Mouse (Mus musculus) right cerebral cortex, postnatal 4 days (tissue): ENCODE measurements around the gene Vav1.

Experiments
- DNase-seq: peaks from one replicate; pipeline ENCODE4 v3.0.0-alpha.2; 2022

Vav1 gene

DNA sequence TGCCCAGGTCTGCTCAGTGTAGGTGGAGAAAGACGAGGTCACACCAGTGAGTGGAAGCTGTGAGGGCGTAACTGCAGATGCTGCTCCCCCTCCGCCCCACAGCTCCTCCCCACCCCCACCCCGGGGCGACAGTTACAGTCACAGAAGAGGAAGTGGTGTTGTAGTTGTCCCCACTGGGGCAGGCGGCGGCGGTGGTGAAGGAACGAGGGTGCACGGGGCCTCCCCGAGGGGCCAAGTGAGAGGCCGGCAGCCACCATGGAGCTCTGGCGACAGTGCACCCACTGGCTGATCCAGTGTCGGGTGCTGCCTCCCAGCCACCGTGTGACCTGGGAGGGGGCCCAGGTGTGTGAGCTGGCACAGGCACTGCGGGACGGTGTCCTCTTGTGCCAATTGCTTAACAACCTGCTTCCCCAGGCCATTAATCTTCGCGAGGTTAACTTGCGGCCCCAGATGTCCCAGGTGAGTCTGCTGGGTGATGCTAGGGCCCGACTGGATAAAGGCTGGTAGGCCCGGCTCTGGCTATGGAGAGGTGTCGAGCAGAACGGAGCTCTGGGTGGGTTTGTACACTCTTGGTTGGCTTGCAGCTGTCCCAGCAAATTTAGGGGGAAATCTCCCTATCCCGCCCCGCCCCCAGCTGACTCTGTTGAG is at the start of gene Vav1:
Gene Vav1 (plus strand): TSS at position 158 of the 648 bp plus-strand sequence.
- DNase-seq: no peak

DNA sequence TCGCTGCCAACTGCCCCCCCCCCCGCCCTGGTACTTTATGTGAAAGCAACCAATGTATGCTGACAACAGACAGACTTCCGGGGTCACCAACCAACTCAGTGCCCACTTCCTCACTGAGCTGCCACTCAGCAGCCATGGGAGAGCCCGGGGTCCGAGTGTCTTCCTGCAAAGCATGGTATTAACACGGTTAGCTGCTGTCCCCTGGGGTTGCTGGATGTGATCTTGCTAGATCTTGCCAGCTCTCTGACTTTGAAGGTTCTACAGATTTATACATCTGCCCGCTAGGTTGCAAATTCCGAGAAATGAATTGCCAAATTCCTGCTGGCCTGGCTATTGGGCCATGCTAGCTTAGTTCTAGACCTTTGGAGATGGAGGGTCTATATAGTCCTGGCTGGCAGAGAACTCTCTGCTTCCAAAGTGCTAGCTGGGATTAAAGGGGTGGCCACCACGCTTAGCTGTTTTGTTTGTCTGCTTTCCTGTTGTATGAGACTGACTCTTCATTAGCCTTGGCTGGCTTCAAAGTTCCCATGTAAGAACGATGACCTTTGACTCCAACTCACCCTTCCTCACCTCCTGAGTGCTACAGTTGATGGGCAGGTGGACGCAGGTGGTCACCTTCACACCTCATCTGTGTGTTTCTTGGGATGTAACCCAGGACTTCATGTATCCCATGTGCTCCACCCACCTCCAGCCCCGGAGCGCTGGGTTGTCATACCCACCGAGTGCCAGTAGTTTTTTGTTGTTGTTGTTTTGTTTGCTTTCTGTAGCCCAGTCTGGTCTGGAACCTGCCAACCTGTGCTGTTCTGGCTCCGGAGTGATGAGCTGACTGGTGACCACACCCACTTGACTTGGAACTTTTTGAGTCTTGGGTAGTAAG is 48.8 kb upstream of the Vav1 start:
- no peak for DNase-seq

DNA sequence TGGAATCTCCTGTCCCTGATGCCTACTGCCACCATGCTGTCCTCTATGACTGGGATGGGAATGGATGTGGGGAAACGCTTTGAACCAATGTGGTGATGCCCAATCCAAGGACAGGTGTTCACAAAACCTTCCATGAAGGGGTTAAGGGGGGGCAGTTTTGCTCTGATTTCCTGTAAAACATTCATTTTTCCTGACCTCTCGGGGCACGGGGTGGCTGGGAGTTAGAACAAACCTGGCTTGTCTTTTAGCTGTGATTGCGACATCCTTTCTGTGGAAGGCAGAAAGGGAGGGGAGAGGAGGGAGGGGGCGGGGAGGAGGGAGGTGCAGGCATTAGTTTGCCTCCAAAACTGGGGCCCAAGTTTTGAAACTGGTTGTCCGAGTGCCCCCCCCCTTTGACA is 48.2 kb upstream of the Vav1 start:
- DNase-seq: no peak

DNA sequence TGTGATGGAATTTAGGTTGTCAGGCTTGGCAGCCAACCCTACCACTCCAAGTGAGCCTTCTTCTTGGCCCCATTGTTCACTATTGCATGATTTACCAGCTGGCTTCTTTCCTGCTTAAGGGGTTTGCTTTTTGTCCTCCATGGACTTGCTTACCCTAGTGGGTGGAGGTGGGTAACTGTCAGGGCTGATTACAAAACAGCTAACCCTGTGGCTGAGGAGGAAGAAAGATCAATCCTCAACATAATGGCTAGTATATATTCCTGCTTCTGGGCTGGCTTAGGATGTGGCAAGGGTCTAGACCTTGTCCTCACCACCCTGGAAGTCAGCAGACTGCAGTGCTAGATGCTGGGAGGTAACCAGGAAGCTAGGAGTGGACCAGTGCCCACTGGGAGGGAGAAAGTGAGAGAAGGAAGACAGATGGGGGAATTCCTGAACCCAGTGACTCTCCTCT is 47.6 kb upstream of the Vav1 start:
- DNase-seq: no peak

DNA sequence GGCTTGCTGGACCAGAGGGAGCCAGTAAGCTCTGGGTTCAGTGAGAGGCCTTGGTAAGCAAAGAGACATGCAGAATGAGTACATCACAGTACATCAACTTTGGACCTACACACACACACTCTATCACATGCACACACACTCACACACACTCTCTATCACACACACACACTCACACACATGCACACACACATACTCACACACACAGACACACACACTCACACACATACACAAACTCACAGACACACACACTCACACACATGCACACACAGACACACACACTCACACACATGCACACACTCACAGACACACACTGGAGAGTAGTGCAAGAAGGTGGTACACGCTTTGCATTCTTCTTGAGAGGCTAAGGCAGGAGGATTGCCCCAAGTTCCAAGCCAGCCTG is 46.7 kb upstream of the Vav1 start:
- no peak for DNase-seq

DNA sequence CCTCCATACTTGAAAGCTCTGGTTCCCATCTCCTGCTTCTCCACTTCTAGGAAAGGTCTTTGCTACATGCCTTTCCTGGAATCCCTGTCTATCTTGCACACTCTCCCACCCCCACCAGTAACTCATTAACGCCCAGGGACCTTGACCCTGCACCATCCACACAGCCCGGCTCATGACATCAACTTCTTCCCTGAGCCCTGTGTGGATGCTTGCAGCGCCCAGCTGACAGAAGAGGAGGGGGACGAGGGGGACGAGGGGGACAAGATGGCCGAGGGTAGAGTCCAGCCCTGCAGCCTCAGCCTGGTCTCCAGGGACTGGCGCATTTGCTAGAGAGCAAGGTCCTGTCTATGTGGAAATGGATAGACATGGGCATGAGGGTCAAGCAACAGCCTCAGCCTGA is 45.9 kb upstream of the Vav1 start:
- DNase-seq: no peak

DNA sequence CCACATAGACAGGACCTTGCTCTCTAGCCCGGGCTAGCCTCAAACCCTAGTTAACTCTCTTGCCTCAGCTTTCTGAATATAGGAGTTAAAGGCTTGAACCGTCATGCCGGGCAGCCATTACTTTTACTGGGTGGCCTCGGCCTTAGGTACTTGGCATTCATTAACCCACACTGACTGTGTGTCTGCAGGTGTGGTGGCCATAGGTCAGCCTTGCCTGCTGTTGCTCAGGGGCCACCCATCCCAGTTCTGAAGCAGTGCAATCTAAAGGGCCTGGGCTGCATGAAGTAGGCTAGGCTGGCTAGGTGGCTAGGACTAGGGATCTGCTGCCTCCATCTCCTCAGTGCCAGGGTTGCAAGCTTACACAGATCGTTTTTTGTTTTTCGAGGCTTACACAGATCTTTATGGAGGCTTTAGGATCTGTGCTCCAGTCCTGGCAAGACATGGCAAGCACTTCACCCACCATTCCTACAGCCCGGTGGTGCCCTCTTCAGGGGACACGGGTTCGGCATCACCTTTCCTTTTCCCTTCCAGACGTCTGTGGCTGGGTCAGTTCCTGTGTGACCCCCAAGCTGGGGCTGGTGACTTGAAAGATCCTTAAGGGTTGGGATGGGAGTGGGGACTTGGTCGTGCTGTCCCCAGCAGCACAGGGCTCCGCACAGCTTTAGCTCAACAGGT is 44.5 kb upstream of the Vav1 start:
- no peak for DNase-seq

DNA sequence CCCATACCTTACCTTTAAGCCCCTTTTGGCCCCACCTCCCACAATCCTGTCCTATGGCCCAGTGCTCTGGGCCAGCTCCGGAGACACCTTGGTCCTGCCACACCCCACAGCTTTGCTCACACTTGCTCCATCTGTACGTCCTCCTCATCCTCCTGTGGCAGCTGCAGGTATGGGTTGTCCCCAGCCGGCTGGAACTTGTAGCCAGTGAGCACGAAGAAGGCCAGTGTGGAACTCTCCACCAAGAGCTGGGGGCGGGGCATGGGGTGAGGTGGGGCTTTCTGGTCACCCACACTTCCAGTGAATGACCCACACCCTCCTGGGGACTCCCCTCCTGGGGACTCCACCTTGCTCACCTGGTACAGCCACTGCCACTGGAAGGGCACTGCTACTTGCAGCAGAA is 43.1 kb upstream of the Vav1 start:
- DNase-seq: no peak

DNA sequence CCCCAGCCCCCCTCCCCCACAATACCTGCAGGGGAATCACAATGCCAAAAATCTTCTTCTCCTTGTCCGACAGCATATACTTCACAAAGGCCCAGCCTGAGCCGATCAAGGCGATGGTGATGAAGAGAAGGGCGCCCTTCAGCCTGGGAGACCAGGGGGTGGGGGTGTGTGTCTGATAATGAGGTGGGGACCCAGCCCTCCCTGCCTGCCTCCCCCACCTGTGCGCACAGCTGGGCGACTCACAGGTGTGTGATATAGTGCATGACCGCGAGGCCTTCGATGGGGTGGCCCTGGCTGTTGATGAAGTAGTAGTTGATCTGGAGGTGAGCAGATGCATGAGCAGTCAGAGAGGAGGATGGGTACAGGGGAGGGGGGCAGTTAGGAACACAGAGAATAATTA is 41.7 kb upstream of the Vav1 start:
- DNase-seq: no peak

DNA sequence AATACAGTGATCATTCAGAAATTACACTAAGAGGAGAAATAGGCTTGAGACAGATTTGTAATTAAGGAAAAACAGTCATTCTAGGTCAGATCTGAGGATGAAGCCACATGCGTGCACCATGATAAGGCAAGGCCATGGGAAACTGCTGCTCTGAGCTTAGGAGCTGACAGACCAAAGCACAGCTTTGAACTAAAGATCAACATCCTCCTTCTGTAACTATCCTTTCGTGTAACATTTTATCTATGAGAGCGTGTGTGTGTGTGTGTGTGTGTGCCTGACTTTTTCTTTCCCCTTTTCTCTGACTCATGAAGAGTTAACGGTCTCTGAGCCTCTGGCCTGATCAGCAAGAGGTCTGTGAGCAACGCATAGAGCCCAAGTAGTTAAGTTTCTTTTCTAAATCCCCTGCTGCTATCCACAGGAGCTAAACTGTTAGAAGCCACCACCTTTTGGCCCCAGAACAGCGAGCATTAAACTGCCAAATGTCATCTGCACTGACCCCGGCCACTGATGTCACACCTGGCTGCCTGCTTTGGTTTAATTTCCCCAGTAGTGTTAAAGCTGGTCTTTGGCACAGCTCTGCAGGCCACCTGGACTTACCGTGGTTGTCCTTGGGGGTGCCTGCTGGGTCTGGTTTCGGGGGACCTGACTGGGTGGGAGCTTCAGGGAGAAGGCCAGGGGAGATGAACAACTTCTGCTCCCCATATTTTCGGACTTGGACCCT is 35.1 kb upstream of the Vav1 start:
- DNase-seq: no peak

DNA sequence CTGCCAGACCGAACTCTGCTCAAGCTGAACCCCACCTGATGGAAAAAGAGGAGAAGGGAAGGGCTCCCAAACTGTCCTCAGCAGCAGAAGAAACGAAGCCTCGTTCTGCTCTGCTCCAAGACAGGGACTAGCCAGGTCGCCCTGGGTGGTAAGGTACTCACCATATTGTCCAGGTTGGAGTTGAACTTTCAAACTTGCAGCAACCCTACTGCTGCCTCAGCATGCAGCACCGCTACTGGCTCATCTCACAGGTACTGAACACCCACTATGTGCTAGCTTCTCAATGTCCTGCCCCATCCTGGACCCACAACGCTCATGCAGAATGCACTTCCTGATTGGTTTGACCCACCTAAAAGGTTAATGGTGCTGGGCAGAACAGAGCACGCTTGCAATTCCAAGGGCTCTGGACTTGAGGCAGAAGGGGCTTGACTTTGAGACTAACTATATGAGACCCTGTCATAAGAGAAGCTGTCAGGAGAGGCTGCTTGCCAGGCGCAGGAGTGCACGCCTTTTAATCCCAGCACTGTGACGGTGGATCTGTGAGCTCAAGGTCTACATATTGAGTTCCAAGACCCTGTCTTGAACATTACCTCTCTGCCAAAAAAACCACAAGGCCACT is 33.5 kb upstream of the Vav1 start:
- DNase-seq: no peak

DNA sequence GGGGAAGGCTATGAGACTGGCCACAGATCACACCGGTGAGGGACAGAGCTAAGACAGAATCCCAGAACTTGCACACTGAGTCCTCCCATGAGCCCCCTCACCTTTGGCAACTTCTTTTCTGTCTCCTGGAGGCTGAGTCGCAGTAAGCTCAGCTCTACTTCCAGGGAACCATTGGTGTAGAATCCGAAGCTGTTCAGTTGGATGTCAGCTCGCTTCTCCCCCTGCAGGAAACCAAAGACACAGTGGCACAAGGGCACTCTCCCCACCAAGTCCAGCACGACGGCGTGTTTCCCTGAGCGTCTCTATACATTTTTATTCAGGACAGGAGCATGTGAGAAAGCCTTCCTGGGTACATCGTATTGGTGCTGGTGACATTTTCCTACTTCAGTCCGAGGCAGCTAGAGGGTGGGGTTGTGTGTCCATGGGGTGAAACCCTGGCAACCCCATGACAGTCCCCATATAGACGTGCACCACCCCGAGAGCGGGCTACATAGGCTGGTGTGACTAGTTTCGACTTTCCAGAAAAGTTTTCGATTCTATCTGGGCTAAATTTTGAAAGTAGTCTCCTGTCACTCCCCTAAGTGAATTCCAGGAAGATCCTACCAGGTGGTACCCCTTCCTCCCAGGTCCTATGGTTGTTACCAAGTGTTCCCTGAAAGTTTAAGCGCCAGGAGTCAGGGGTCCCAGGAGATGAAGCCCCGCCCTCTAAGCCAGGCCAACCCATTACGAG is 32.1 kb upstream of the Vav1 start:
- DNase-seq: no peak

DNA sequence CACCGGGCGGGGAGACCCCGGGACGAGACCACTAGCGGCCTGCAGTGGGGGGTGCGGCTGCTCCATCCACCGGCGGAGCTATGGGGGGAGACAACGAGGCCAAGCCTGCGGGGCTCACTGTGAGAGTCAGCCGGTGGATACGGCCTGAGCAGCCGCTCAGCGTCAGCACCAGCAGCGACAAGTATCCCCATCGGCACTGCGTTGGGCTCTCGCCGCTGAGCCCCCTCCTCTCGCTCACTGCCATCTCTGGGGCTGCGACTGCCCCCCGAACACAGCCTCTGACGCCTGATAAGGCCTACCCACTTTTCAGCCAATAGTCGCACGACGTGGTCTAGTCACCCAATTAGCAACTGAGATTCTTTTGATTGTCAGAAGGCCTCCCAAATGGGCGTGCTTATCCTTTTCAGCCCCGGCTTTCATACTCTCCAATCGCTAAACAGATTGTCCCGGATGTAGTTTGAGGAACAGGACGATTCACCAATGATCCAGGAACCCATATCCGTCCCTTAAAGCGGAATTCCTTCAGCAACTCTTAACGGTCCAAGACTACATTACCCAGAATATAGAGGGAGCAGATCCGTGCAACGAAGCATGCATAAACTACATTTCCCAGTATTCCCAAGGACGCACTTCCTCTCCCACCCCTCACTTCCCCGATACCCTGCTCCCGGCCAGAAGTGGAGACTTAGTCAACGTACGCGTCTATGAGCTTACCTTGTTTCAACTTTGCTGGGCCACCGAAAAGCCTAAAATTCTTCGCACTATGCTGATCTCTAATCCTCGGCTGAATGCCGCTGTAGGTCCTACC is 31.3 kb upstream of the Vav1 start:
- DNase-seq: peak; percentile 82

DNA sequence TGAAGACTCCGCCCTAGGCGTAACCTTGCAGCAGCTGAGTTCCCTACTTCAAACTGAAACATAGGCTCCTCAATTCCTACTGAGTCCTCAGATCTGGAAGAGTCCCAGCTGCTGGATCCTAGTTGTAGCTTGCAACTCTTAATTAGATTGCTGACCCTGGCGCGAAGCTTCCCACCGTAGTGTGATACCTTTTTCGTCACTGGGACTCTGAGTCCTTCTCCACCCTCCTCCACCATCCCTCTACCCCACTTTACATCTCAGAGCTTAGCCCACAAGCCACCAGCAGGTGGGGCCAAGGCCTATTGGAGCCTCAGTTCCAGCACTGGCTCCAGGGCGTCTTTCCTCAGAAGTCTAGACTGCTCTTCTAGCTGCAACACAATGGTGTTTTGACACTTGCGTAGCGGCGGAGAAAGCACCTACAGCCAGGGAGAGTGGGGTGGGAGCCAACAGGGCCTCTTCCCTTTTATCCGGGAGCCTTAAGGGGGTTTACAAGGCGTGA is 30.6 kb upstream of the Vav1 start, which contains the start of gene Gpr108:
Gene Gpr108 (minus strand): TSS at position 246 of the 499 bp plus-strand sequence.
- DNase-seq: peak; percentile 78

DNA sequence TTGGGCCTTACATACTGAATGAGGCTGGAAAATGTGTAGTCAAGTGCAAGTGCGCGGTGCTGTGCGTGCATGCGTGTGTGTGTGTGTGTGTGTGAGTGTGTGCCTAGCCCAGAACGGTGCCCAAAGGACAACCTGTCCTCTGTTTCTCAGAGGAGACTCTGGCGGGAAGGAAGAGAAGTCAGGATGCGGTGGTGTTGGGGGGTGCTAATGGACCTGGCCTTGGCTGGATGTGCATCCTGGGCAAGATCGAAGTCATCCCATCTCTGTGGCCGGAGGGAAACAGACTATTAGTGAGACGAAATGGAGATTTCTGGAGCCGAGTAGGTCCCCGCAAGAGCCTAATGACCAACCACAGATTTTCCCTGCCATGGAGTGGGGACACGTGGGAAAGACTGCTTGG is 30.1 kb upstream of the Vav1 start:
- DNase-seq: no peak

DNA sequence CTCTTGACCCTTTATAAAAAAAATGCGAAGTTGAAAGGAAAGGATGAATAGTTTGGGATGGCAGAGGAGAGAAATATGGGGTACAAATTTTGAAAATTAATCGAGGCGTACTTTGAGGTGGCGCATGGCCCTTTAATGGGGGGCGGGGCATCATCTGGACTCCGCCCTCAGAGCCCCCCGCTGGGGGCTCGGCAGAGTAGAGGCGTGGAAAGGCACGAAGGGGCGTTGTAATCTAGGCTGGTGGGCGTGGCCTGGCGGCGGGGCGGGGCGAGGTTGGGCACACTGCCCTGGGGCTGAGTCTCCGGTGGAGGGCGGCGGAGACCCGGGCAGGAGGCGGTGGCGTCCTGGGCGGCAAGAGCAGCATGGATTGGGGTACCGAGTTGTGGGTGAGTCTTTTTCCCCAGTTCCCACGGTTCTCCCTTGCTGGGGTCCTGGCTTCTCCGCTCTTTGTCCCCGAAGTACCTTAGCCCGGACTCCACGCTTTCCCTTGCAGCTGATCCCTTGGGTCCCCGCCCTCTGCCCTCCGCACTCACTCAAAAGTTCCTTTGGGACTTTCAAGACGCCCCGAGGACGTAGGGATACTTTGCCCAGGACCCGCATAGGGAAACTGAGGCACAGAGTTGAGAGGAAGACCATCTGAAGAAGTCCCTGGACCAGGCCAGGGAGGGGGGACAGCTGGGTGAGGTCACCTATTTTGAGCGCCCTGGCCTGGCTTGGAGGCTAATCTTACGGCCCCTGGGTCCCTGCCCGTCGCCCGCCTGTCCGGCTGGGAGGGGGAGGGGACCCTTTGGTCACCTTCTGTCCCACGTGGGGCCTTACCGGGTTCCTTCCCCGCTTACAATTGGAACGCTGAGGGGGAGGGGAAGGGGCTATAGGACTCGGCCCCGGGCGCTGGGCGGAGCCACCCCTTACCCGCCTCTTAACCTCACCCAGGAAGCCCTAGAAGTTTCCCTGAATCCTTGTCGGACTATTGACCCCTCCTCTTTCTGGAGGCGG is 29.4 kb upstream of the Vav1 start, which contains the start of gene Trip10:
Gene Trip10 (plus strand): TSS at position 270 of the 996 bp plus-strand sequence.
- peak; percentile 88 for DNase-seq

DNA sequence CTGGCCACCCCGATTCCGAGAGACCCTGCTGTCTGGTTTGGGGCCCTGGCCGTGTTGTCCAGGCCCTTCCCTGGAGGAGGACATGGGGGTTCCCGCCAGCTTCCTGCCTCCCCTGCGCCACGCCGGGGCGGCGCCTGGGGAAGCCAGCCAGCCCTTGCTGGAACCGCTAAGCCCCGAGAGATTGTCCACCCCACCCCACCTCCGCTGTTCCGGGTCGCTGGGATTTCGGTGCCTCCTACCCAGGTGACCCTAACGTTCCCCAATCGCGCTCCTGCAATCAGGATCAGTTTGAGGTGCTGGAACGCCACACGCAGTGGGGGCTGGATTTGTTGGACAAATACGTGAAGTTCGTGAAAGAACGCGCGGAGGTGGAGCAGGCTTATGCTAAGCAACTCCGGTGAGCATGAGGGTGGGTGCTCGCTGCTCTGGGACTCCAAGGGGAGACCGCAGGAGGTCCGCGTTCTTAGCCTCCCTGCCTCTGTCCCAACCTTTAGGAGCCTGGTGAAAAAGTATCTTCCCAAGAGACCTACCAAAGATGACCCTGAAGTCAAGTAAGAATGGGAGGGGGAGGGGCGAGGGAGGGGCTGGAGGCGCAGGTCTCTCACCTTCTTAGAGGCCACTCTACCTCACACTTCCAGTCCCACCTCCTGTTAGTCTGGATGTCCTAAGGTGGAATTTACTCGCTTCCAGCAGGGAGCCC is 28.3 kb upstream of the Vav1 start:
- DNase-seq: no peak

DNA sequence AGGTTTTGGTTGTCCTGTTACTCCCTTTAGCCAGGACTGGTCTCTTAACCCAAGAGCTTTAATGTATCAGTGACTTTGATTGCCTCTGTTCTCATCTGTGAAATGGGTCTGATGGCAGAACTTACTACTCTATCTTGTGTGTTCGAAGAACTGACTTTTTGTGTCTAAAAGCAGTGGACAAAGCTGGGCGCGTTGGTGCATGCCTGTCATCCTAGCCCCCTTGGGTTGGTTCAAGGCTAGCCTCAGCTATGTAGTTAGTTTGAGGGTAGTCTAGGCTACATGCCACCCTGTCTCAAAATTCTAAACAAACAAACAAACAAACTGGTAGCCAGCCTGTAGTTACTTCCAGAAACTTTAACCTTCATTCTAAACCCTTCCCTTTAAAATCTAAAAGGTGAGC is 27.5 kb upstream of the Vav1 start:
- no peak for DNase-seq

DNA sequence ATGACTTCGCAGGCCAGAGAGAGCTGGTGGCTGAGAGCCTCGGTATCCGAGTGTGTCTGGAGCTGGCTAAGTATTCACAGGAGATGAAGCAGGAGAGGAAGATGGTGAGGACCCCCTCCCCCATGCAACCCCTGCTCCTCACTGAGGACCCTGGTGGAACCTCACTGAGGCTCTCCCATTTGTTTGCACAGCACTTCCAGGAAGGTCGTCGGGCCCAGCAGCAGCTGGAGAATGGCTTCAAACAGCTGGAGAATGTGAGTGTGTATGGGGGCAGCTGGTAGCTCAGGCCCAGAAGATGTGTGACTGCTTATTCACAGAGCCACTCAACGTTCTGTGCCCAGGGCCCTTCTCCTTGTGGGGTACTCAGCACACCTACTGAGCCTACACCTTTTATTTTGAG is 25.6 kb upstream of the Vav1 start:
- DNase-seq: no peak
